Mouse (Mus musculus): ENCODE results near the gene Myo16. TPM values are rescaled to one million over a fixed set of nuclear protein-coding genes. Genes with fewer than 3 reads are reported as not detected.

Gene Myo16
- total RNA-seq, 2 experiments from 2014 or later, result 30.5 to 38.7 TPM

GRCm38 (mm10) chr8:10462271-10462670, 308.6 kb downstream of the Myo16 start:
- DNase-seq (ENCODE audit: extremely low spot score in 1 of 2, low spot score in 2 of 2), result no peak
- Histone ChIP-seq H3K27ac (no peak overlapping the region), H3K4me3 (no peak overlapping the region)
- intact Hi-C loops (cut with DNase I), result no loop called here
- TF ChIP-seq CTCF (IDR thresholded peaks at IDR 0.05), result no peak

- H3K4me3 ChIP-seq, result no peak overlapping the region
- H3K27ac ChIP-seq, result no peak overlapping the region
- TF ChIP-seq CTCF (IDR thresholded peaks at IDR 0.05), result no peak
- DNase-seq (ENCODE audit: extremely low spot score in 1 of 2, low spot score in 2 of 2), result no peak
- intact Hi-C loops (cut with DNase I), result no loop called here
These were observed 314.8 kb downstream of the Myo16 start for GRCm38 (mm10) chr8:10468490-10468889.

GRCm38 (mm10) chr8:10469658-10470057, 315.9 kb downstream of the Myo16 start:
- intact Hi-C loops (cut with DNase I), result no loop called here
- TF ChIP-seq CTCF (IDR thresholded peaks at IDR 0.05), result peak; percentile 57
- Histone ChIP-seq H3K4me3 (no peak overlapping the region), H3K27ac (no peak overlapping the region)
- DNase-seq (ENCODE audit: extremely low spot score in 1 of 2, low spot score in 2 of 2), result peak in 1 of 2 experiments; percentile 41

GRCm38 (mm10) chr8:10470280-10470679, 316.6 kb downstream of the Myo16 start:
- no peak overlapping the region for H3K27ac ChIP-seq
- intact Hi-C loops (cut with DNase I), result no loop called here
- DNase-seq (ENCODE audit: extremely low spot score in 1 of 2, low spot score in 2 of 2), result no peak
- no peak for TF ChIP-seq CTCF (IDR thresholded peaks at IDR 0.05)
- H3K4me3 ChIP-seq, result no peak overlapping the region

GRCm38 (mm10) chr8:10472371-10472770, 318.7 kb downstream of the Myo16 start:
- intact Hi-C loops (cut with DNase I), result loop anchor here (2.0 kb wide), 2 partner anchors 54 to 74 kb away; no protein-coding TSS in a partner anchor
- Histone ChIP-seq H3K27ac (peak overlapping the region; percentile 37), H3K4me3 (no peak overlapping the region)
- no peak for DNase-seq (ENCODE audit: extremely low spot score in 1 of 2, low spot score in 2 of 2)
- TF ChIP-seq CTCF (IDR thresholded peaks at IDR 0.05), result no peak

- intact Hi-C loops (cut with DNase I), result loop anchor here (2.0 kb wide), 1 partner anchor 64 kb away; no protein-coding TSS in a partner anchor
- DNase-seq (ENCODE audit: extremely low spot score in 1 of 2, low spot score in 2 of 2), result peak; percentile 40 to 42
- peak overlapping the region; percentile 45 for H3K27ac ChIP-seq
- no peak overlapping the region for H3K4me3 ChIP-seq
- TF ChIP-seq CTCF (IDR thresholded peaks at IDR 0.05), result no peak
These were observed 320.7 kb downstream of the Myo16 start for GRCm38 (mm10) chr8:10474446-10474845.

- Histone ChIP-seq H3K4me3 (no peak overlapping the region), H3K27ac (no peak overlapping the region)
- DNase-seq (ENCODE audit: extremely low spot score in 1 of 2, low spot score in 2 of 2), result no peak
- TF ChIP-seq CTCF (IDR thresholded peaks at IDR 0.05), result no peak
- intact Hi-C loops (cut with DNase I), result no loop called here
These were observed 325.3 kb downstream of the Myo16 start for GRCm38 (mm10) chr8:10479059-10479458.

- TF ChIP-seq CTCF (IDR thresholded peaks at IDR 0.05), result no peak
- intact Hi-C loops (cut with DNase I), result no loop called here
- DNase-seq (ENCODE audit: extremely low spot score in 1 of 2, low spot score in 2 of 2), result no peak
These were observed 327.1 kb downstream of the Myo16 start for GRCm38 (mm10) chr8:10480850-10481249.

GRCm38 (mm10) chr8:10482064-10482463, 328.4 kb downstream of the Myo16 start:
- no peak overlapping the region for H3K27ac ChIP-seq
- no peak for DNase-seq (ENCODE audit: extremely low spot score in 1 of 2, low spot score in 2 of 2)
- H3K4me3 ChIP-seq, result no peak overlapping the region
- no peak for TF ChIP-seq CTCF (IDR thresholded peaks at IDR 0.05)
- intact Hi-C loops (cut with DNase I), result no loop called here

More at GRCm38 (mm10) chr8:10480850-10481249, 327.1 kb downstream of the Myo16 start:
- H3K27ac ChIP-seq, result no peak overlapping the region
- H3K4me3 ChIP-seq, result no peak overlapping the region

GRCm38 (mm10) chr8:10482880-10483279, 329.2 kb downstream of the Myo16 start:
- DNase-seq (ENCODE audit: extremely low spot score in 1 of 2, low spot score in 2 of 2), result no peak
- TF ChIP-seq CTCF (IDR thresholded peaks at IDR 0.05), result no peak
- Histone ChIP-seq H3K27ac (no peak overlapping the region), H3K4me3 (no peak overlapping the region)
- intact Hi-C loops (cut with DNase I), result no loop called here

- intact Hi-C loops (cut with DNase I), result no loop called here
- TF ChIP-seq CTCF (IDR thresholded peaks at IDR 0.05), result no peak
- no peak overlapping the region for H3K27ac ChIP-seq
- DNase-seq (ENCODE audit: extremely low spot score in 1 of 2, low spot score in 2 of 2), result no peak
- no peak overlapping the region for H3K4me3 ChIP-seq
These were observed 330.1 kb downstream of the Myo16 start for GRCm38 (mm10) chr8:10483841-10484240.

- intact Hi-C loops (cut with DNase I), result no loop called here
- no peak overlapping the region for H3K27ac ChIP-seq
- no peak overlapping the region for H3K4me3 ChIP-seq
- DNase-seq (ENCODE audit: extremely low spot score in 1 of 2, low spot score in 2 of 2), result no peak
- TF ChIP-seq CTCF (IDR thresholded peaks at IDR 0.05), result no peak
These were observed 336.2 kb downstream of the Myo16 start for GRCm38 (mm10) chr8:10489738-10490419.

- no peak for TF ChIP-seq CTCF (IDR thresholded peaks at IDR 0.05)
- H3K27ac ChIP-seq, result no peak overlapping the region
These were observed 336.7 kb downstream of the Myo16 start for GRCm38 (mm10) chr8:10490420-10490784.

More at GRCm38 (mm10) chr8:10490420-10490784, 336.7 kb downstream of the Myo16 start:
- no peak overlapping the region for H3K4me3 ChIP-seq
- intact Hi-C loops (cut with DNase I), result no loop called here
- DNase-seq (ENCODE audit: extremely low spot score in 1 of 2, low spot score in 2 of 2), result no peak

Data from left cerebral cortex, adult 2 months (tissue).